Mouse (Mus musculus) bone marrow macrophage, adult 2 months (primary cell): ENCODE results near the gene Foxn3.

Source experiments
- CTCF ChIP-seq: IDR thresholded peaks from 2 replicates; pipeline ENCODE4 v1.5.1; 2012; ENCODE audit warnings: low read depth, mild to moderate bottlenecking, low read length, moderate library complexity
- POLR2A ChIP-seq: IDR thresholded peaks from 2 replicates; pipeline ENCODE4 v1.6.1; 2012; ENCODE audit warnings: mild to moderate bottlenecking, low read depth, low read length, borderline replicate concordance

- no peak for TF ChIP-seq CTCF
- no peak for TF ChIP-seq POLR2A
Observed at GRCm38 (mm10) chr12:99381317-99381716, 182.1 kb downstream of the Foxn3 start.
